Mouse (Mus musculus) G1E (cell line): ENCODE data around the gene Lcn2. TPM values are rescaled to one million over a fixed set of nuclear protein-coding genes. Genes with fewer than 3 reads are reported as not detected.

Experiments used
- ATAC-seq: 2 replicates; pipeline ENCODE4 v1.8.0; 2016; ENCODE audit warnings: mild to moderate bottlenecking; ENCODE audit not compliant: insufficient number of reproducible peaks, poor library complexity, low FRiP score, severe bottlenecking; ENCODE audit errors: extremely low read depth
- DNase-seq: peaks from one replicate; pipeline ENCODE4 v3.0.0; 2012; ENCODE audit warnings: low spot score
- H3K27me3 ChIP-seq: 2 replicates; pipeline ENCODE4 v1.6.1; 2012; ENCODE audit warnings: mild to moderate bottlenecking, low read length, inconsistent platforms; ENCODE audit not compliant: insufficient read depth
- H3K36me3 ChIP-seq: replicated peaks from 2 replicates; pipeline ENCODE3; 2012; ENCODE audit warnings: mild to moderate bottlenecking, inconsistent platforms
- H3K4me1 ChIP-seq: 2 replicates; pipeline ENCODE4 v1.6.1; 2012; ENCODE audit warnings: low read depth, low read length, inconsistent platforms, mixed read lengths; ENCODE audit not compliant: insufficient read depth
- H3K4me3 ChIP-seq: 2 replicates; pipeline ENCODE4 v1.5.1; 2012; ENCODE audit warnings: low read depth, mild to moderate bottlenecking, inconsistent platforms, low read length, moderate library complexity, mixed read lengths
- H3K9me3 ChIP-seq: replicated peaks from 2 replicates; pipeline ENCODE4 v1.6.1; 2012; ENCODE audit warnings: inconsistent platforms
- CTCF ChIP-seq: IDR thresholded peaks from 2 replicates; pipeline ENCODE4 v1.5.1; 2012; ENCODE audit warnings: low read depth, low read length, inconsistent platforms, mixed read lengths
- GATA1 ChIP-seq: IDR thresholded peaks from 2 replicates; pipeline ENCODE4 v1.6.1; 2012; ENCODE audit warnings: borderline replicate concordance, low read length, inconsistent platforms, mixed read lengths
- GATA2 ChIP-seq: IDR thresholded peaks from 2 replicates; pipeline ENCODE4 v1.6.1; 2012; ENCODE audit warnings: low read depth, low read length, inconsistent platforms, borderline replicate concordance
- POLR2AphosphoS5 ChIP-seq: IDR thresholded peaks from 2 replicates; pipeline ENCODE4 v1.6.1; 2012; ENCODE audit warnings: low read depth, low read length, inconsistent platforms; ENCODE audit not compliant: insufficient replicate concordance
- TAL1 ChIP-seq: conservative IDR thresholded peaks from 2 replicates; pipeline ENCODE4 v1.6.1; 2012; ENCODE audit warnings: low read depth, low read length, inconsistent platforms, mixed read lengths
- polyA plus RNA-seq: library from polyadenylated mRNA; stranded (reverse); fragments of >175 nt; gene quantifications from 2 replicates; pipeline ENCODE4 v1.2.3, GENCODE M21; 2012
- total RNA-seq, 2 experiments: library from RNA; stranded (forward) in 1 of 2; stranded (reverse) in 1 of 2; fragments of 200-1000 nt in 1 of 2; fragments of >200 nt in 1 of 2; fragmentation: Nextera tagmentation in 1 of 2; gene quantifications; 2 replicates each; pipeline ENCODE4 v1.2.3; 2014 to 2017

The Lcn2 gene
- not detected in 2 replicates for total RNA-seq (2014; fragmentation: Nextera tagmentation)
- not detected in 2 replicates for total RNA-seq (2017)
- polyA plus RNA-seq, result 0.05 TPM in 1 of 2 replicates, not detected in the other

GRCm38 (mm10) chr2:32387706-32388490, at the start of gene Lcn2:
Lcn2 (minus strand) TSS chr2:32388252.
- H3K27me3 ChIP-seq, result peaks cover 84% of the 10 kb centered on the region
- no peaks in the 10 kb centered on the region for H3K36me3 ChIP-seq
- no peak for TF ChIP-seq GATA2
- TF ChIP-seq TAL1, result no peak
- no peak for TF ChIP-seq GATA1
- TF ChIP-seq CTCF, result no peak
- TF ChIP-seq POLR2AphosphoS5, result no peak
- H3K4me3 ChIP-seq, result no peak within 1 kb of the TSS
- DNase-seq (no peak), ATAC-seq (no peak)
- peaks cover 7% of the 10 kb centered on the region for H3K4me1 ChIP-seq
- no peaks in the 10 kb centered on the region for H3K9me3 ChIP-seq

DNA sequence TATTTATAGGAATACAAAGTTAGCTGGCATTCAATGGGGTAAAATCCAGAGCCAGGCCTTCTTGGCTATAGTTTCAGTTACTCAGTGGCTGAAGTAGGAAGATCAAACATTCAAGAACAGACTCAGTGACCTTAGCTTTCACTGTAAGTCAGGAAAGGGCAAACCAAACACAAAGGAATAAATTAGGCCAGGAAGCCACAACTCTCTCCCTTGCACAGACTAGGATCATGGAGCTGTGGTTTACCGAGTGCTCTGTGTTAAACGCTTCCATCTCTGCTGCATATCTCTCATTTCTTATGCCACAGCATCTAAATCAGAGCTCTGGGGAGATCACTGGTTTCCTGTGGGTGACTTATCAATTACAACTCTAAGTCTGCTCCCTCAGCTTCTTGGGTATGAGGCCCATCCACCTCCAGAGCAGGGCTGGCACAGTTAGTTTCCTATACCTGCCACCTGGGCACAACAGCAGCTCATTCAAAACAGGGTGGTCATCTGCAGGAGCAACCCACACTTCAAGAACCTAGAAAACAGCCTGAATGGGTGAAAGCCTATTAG, 49.6 kb upstream of the Lcn2 start:
- H3K27me3 ChIP-seq, result no peaks in the 10 kb centered on the region
- DNase-seq, result no peak
- H3K36me3 ChIP-seq, result peaks cover 45% of the 10 kb centered on the region
- TF ChIP-seq POLR2AphosphoS5 (no peak), GATA1 (no peak), CTCF (no peak)
- H3K4me3 ChIP-seq, result no peak overlapping the region
- H3K9me3 ChIP-seq, result no peaks in the 10 kb centered on the region
- no peaks in the 10 kb centered on the region; the same call in 1 of the 2 replicates for H3K4me1 ChIP-seq
- no peak for ATAC-seq

DNA sequence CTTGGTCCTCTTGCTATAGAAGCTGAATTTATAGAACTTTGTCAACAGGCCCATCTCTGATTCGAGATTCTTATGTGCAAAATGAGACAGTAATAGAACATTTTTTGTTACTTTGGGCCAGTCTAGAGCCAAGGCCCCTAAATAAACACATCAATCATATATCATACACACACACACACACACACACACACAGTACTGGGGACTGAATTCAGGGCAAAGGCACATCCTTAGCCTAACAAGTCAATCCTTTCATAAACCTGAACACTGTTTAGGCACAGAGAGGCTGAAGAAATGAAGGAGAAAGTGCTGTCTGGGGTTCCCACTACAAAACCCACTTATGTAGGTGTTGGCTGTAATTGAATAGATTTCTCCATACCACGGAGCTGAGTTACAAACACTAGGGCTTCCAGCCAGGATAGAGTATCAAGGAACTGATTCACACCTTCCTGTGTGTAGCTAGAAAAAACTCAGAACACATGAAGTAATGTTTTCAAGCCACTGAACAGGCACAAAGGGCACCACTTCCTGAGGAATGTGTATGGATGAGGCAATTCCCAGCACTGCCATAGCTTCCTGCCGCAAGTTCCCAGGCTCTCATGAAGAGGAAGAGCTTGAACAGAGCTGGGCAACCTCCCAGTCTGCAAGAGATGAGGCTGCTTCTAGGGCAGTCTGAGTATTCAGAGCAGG, 48.8 kb upstream of the Lcn2 start:
- ATAC-seq (no peak), DNase-seq (no peak)
- peaks cover 44% of the 10 kb centered on the region for H3K36me3 ChIP-seq
- no peak for TF ChIP-seq TAL1
- no peak for TF ChIP-seq GATA1
- no peak for TF ChIP-seq POLR2AphosphoS5
- no peak for TF ChIP-seq GATA2
- no peak for TF ChIP-seq CTCF
- no peaks in the 10 kb centered on the region for H3K9me3 ChIP-seq
- H3K4me3 ChIP-seq, result no peak overlapping the region
- no peaks in the 10 kb centered on the region; the same call in 1 of the 2 replicates for H3K4me1 ChIP-seq
- no peaks in the 10 kb centered on the region for H3K27me3 ChIP-seq

- ATAC-seq (no peak), DNase-seq (no peak)
- Histone ChIP-seq H3K36me3 (peaks cover 29% of the 10 kb centered on the region), H3K4me1 (peaks cover 25% of the 10 kb centered on the region), H3K27me3 (no peaks in the 10 kb centered on the region), H3K4me3 (no peak overlapping the region), H3K9me3 (no peaks in the 10 kb centered on the region)
- TF ChIP-seq GATA2, result no peak
- no peak for TF ChIP-seq TAL1
- no peak for TF ChIP-seq POLR2AphosphoS5
- TF ChIP-seq GATA1, result no peak
- TF ChIP-seq CTCF, result no peak
Measured at GRCm38 (mm10) chr2:32430701-32431676, 42.9 kb upstream of the Lcn2 start.

DNA sequence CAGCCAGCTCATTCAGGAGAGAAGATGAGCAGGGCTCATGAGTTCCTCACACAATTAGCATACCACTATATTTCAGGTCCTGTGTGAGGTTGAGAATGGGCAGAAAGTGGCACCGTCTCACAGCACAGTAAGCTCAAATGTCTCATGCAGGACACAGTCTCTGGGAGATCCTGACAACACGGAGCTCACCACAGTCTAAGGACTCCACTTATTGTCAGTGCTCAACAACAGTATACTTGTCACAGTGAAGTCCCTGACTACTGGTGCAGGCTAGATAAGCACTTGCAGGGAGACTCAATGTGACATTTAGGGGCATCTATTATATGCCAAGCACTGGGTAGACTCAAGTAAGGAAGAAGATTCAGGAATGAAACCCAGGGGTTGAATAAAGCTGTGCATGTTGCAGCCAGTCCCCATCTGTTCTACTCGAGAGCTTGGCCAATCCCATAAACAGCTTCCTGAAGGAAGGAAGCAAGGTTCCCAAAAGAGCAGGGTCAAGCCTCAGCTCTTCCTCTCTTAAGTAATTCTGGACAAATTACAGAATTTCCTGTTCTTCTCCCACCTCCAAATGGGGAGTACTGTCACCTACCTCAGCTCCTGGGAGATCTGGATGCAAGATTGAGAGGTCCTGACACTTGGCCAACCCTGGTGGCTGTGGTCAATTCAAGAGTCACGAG, 41.3 kb upstream of the Lcn2 start:
- ATAC-seq (no peak), DNase-seq (no peak)
- Histone ChIP-seq H3K4me1 (peaks cover 31% of the 10 kb centered on the region), H3K27me3 (no peaks in the 10 kb centered on the region), H3K36me3 (peaks cover 30% of the 10 kb centered on the region), H3K9me3 (no peaks in the 10 kb centered on the region), H3K4me3 (no peak overlapping the region)
- no peak for TF ChIP-seq GATA1
- TF ChIP-seq TAL1, result no peak
- TF ChIP-seq GATA2, result no peak
- no peak for TF ChIP-seq CTCF
- TF ChIP-seq POLR2AphosphoS5, result no peak
